Mouse (Mus musculus): ENCODE results near the gene Stk4.

GRCm38 (mm10) chr2:164183340-164183739, 113.2 kb downstream of the Stk4 start:
- TF ChIP-seq CTCF (IDR thresholded peaks at IDR 0.05; ENCODE audit: insufficient read depth, low read depth, low read length) (no peak), POLR2A (IDR thresholded peaks at IDR 0.05; ENCODE audit: insufficient read depth, low read depth, low read length) (no peak)

All from olfactory bulb, adult 2 months (tissue).